Mouse (Mus musculus): ENCODE measurements around the gene Cltrn.

Cltrn gene

GRCm38 (mm10) chrX:164088582-164088981 lies at the start of gene Cltrn:
Cltrn (plus strand) TSS chrX:164088830.
- no peak for DNase-seq

- DNase-seq, result no peak
Observed at GRCm38 (mm10) chrX:164038882-164039281, 49.7 kb upstream of the Cltrn start.

- no peak for DNase-seq
Observed at GRCm38 (mm10) chrX:164042069-164042468, 46.6 kb upstream of the Cltrn start.

- DNase-seq, result no peak
Observed at GRCm38 (mm10) chrX:164046736-164047135, 41.9 kb upstream of the Cltrn start.

- no peak for DNase-seq
Observed at GRCm38 (mm10) chrX:164055726-164056125, 32.9 kb upstream of the Cltrn start.

- DNase-seq, result no peak
Observed at GRCm38 (mm10) chrX:164058523-164058922, 30.1 kb upstream of the Cltrn start.

GRCm38 (mm10) chrX:164059070-164059469 lies 29.6 kb upstream of the Cltrn start:
- DNase-seq, result no peak

GRCm38 (mm10) chrX:164066185-164066584 lies 22.4 kb upstream of the Cltrn start:
- DNase-seq, result peak; percentile 33

GRCm38 (mm10) chrX:164068968-164069367 lies 19.7 kb upstream of the Cltrn start:
- DNase-seq, result peak; percentile 28

- DNase-seq, result peak; percentile 95
Observed at GRCm38 (mm10) chrX:164076040-164076775, 12.4 kb upstream of the Cltrn start, which contains the start of gene Siah1b. Siah1b (minus strand) TSS chrX:164076493.

- DNase-seq, result no peak
Observed at GRCm38 (mm10) chrX:164082030-164082429, 6.6 kb upstream of the Cltrn start.

GRCm38 (mm10) chrX:164089916-164090315 lies 1.3 kb downstream of the Cltrn start:
- DNase-seq, result peak; percentile 15

GRCm38 (mm10) chrX:164092300-164093169 lies 3.9 kb downstream of the Cltrn start:
- no peak for DNase-seq

GRCm38 (mm10) chrX:164093435-164093834 lies 4.8 kb downstream of the Cltrn start:
- no peak for DNase-seq

GRCm38 (mm10) chrX:164095838-164096237 lies 7.2 kb downstream of the Cltrn start:
- no peak for DNase-seq

- no peak for DNase-seq
Observed at GRCm38 (mm10) chrX:164101483-164101882, 12.9 kb downstream of the Cltrn start.

- DNase-seq, result no peak
Observed at GRCm38 (mm10) chrX:164102198-164102597, 13.6 kb downstream of the Cltrn start.

GRCm38 (mm10) chrX:164102656-164103055 lies 14.0 kb downstream of the Cltrn start:
- no peak for DNase-seq

GRCm38 (mm10) chrX:164111146-164111545 lies 22.5 kb downstream of the Cltrn start:
- no peak for DNase-seq

- DNase-seq, result no peak
Observed at GRCm38 (mm10) chrX:164113744-164114143, 25.1 kb downstream of the Cltrn start.

- DNase-seq, result no peak
Observed at GRCm38 (mm10) chrX:164123942-164124341, 35.3 kb downstream of the Cltrn start.

- no peak for DNase-seq
Observed at GRCm38 (mm10) chrX:164133531-164133930, 44.9 kb downstream of the Cltrn start.

GRCm38 (mm10) chrX:164135304-164135818 lies 46.7 kb downstream of the Cltrn start:
- DNase-seq, result no peak

- DNase-seq, result no peak
Observed at GRCm38 (mm10) chrX:164139032-164139431, 50.4 kb downstream of the Cltrn start, which contains the start of gene Ace2. Ace2 (plus strand) TSS chrX:164139332.

All from kidney, adult 11 months (tissue).